Mouse (Mus musculus) MEL (cell line): ENCODE data around the gene Tomm40. TPM values are rescaled to one million over a fixed set of nuclear protein-coding genes. Genes with fewer than 3 reads are reported as not detected.

Experiments used
- DNase-seq: peaks from one replicate; pipeline ENCODE4 v3.0.0; 2011; ENCODE audit warnings: low read depth, low spot score
- H3K27ac ChIP-seq: 2 replicates; pipeline ENCODE4 v1.5.1; 2012; ENCODE audit warnings: low read depth, mild to moderate bottlenecking, control low read depth, low read length, moderate library complexity; ENCODE audit not compliant: control insufficient read depth
- H3K27me3 ChIP-seq, 2 experiments: fragments of 150-350 bp in 1 of 2; sonication (generic) in 1 of 2; 2 replicates each; pipeline ENCODE4 v1.6.1; 2012; ENCODE audit warnings: low read length in 2 of 2, mild to moderate bottlenecking in 2 of 2, improper control_type of control experiment in 1 of 2, moderate library complexity in 1 of 2; ENCODE audit not compliant: insufficient read depth in 2 of 2, control insufficient read depth in 1 of 2
- H3K36me3 ChIP-seq, 2 experiments: 2 replicates each; pipeline ENCODE4 v1.6.1; 2012 to 2014; ENCODE audit warnings: low read length in 2 of 2, improper control_type of control experiment in 1 of 2, inconsistent platforms in 1 of 2, mild to moderate bottlenecking in 1 of 2; ENCODE audit not compliant: insufficient read depth in 2 of 2, control insufficient read depth in 1 of 2
- H3K4me1 ChIP-seq, 2 experiments: fragments of 150-350 bp in 1 of 2; sonication (generic) in 1 of 2; 2 replicates each; pipeline ENCODE4 v1.6.1; 2012; ENCODE audit warnings: low read length in 2 of 2, improper control_type of control experiment in 1 of 2, mild to moderate bottlenecking in 1 of 2; ENCODE audit not compliant: insufficient read depth in 2 of 2, control insufficient read depth in 1 of 2
- H3K4me3 ChIP-seq, 2 experiments: fragments of 150-350 bp in 1 of 2; sonication (generic) in 1 of 2; 2 replicates each; pipeline ENCODE4 v1.5.1; 2012; ENCODE audit warnings: low read depth in 2 of 2, low read length in 2 of 2, mild to moderate bottlenecking in 2 of 2, moderate library complexity in 2 of 2, control low read depth in 1 of 2, improper control_type of control experiment in 1 of 2; ENCODE audit not compliant: control insufficient read depth in 1 of 2, insufficient read depth in 1 of 2
- H3K79me2 ChIP-seq: 2 replicates; pipeline ENCODE4 v1.6.1; 2012; ENCODE audit warnings: mild to moderate bottlenecking, low read length, moderate library complexity; ENCODE audit not compliant: control insufficient read depth, poor library complexity, insufficient read depth
- H3K9ac ChIP-seq: 2 replicates; pipeline ENCODE4 v1.6.1; 2012; ENCODE audit warnings: low read depth, mild to moderate bottlenecking, control low read depth, low read length, moderate library complexity; ENCODE audit not compliant: control insufficient read depth, poor library complexity, severe bottlenecking
- H3K9me3 ChIP-seq: fragments of 150-350 bp; sonication (generic); replicated peaks from 2 replicates; pipeline ENCODE4 v1.6.1; 2012; ENCODE audit warnings: mild to moderate bottlenecking, low read length, improper control_type of control experiment, moderate library complexity; ENCODE audit not compliant: insufficient read depth
- BHLHE40 ChIP-seq: IDR thresholded peaks from 2 replicates; pipeline ENCODE4 v1.6.1; 2012; ENCODE audit warnings: low read depth, mild to moderate bottlenecking, inconsistent platforms, low read length, improper control_type of control experiment, borderline replicate concordance
- CHD1 ChIP-seq: IDR thresholded peaks from 2 replicates; pipeline ENCODE4 v1.6.1; 2012; ENCODE audit warnings: low read depth, mild to moderate bottlenecking, inconsistent platforms, low read length, improper control_type of control experiment
- CHD2 ChIP-seq: IDR thresholded peaks from 2 replicates; pipeline ENCODE4 v1.6.1; 2011; ENCODE audit warnings: low read length, improper control_type of control experiment
- CTCF ChIP-seq, 3 experiments: IDR thresholded peaks in 2 of 3; conservative IDR thresholded peaks in 1 of 3; 2 replicates each; pipeline ENCODE4 v1.5.1; 2011 to 2012; ENCODE audit warnings: low read length in 3 of 3, low read depth in 2 of 3, mild to moderate bottlenecking in 2 of 3, improper control_type of control experiment in 1 of 3, inconsistent platforms in 1 of 3, mixed read lengths in 1 of 3, moderate library complexity in 1 of 3; ENCODE audit not compliant: control insufficient read depth in 1 of 3, insufficient read depth in 1 of 3, poor library complexity in 1 of 3, severe bottlenecking in 1 of 3
- ETS1 ChIP-seq: IDR thresholded peaks from 2 replicates; pipeline ENCODE4 v1.6.1; 2012; ENCODE audit warnings: low read depth, mild to moderate bottlenecking, inconsistent platforms, low read length, improper control_type of control experiment, moderate library complexity
- GABPA ChIP-seq: IDR thresholded peaks from 2 replicates; pipeline ENCODE4 v1.6.1; 2012; ENCODE audit warnings: low read depth, mild to moderate bottlenecking, inconsistent platforms, low read length, improper control_type of control experiment, moderate library complexity
- GATA1 ChIP-seq: IDR thresholded peaks from 2 replicates; pipeline ENCODE4 v1.6.1; 2011; ENCODE audit warnings: low read depth, low read length, improper control_type of control experiment
- KAT2A ChIP-seq: conservative IDR thresholded peaks from 2 replicates; pipeline ENCODE4 v1.6.1; 2012; ENCODE audit warnings: low read depth, low read length, improper control_type of control experiment, inconsistent platforms
- MAFK ChIP-seq: IDR thresholded peaks from 2 replicates; pipeline ENCODE4 v1.6.1; 2011; ENCODE audit warnings: low read depth, mild to moderate bottlenecking, low read length, improper control_type of control experiment, borderline replicate concordance
- MAZ ChIP-seq: IDR thresholded peaks from 2 replicates; pipeline ENCODE4 v1.6.1; 2012; ENCODE audit warnings: low read depth, mild to moderate bottlenecking, inconsistent platforms, low read length, improper control_type of control experiment
- MEF2A ChIP-seq: IDR thresholded peaks from 2 replicates; pipeline ENCODE4 v1.6.1; 2014; ENCODE audit warnings: low read depth, mild to moderate bottlenecking, inconsistent platforms, low read length, improper control_type of control experiment; ENCODE audit not compliant: poor library complexity, insufficient replicate concordance, severe bottlenecking; ENCODE audit errors: extremely low read depth
- MXI1 ChIP-seq: IDR thresholded peaks from 2 replicates; pipeline ENCODE4 v1.6.1; 2011; ENCODE audit warnings: mild to moderate bottlenecking, low read depth, low read length, improper control_type of control experiment
- POLR2A ChIP-seq, 2 experiments: IDR thresholded peaks; 2 replicates each; pipeline ENCODE4 v1.6.1; 2011 to 2012; ENCODE audit warnings: low read length in 2 of 2, mild to moderate bottlenecking in 2 of 2, control low read depth in 1 of 2, improper control_type of control experiment in 1 of 2, low read depth in 1 of 2, moderate library complexity in 1 of 2; ENCODE audit not compliant: control insufficient read depth in 1 of 2, insufficient read depth in 1 of 2, poor library complexity in 1 of 2
- POLR2AphosphoS5 ChIP-seq: IDR thresholded peaks from 2 replicates; pipeline ENCODE4 v1.6.1; 2012; ENCODE audit warnings: low read depth, borderline replicate concordance, mild to moderate bottlenecking, inconsistent platforms, low read length, moderate library complexity, mixed read lengths
- RCOR1 ChIP-seq: IDR thresholded peaks from 2 replicates; pipeline ENCODE4 v1.6.1; 2012; ENCODE audit warnings: low read depth, mild to moderate bottlenecking, inconsistent platforms, low read length, improper control_type of control experiment
- SIN3A ChIP-seq: IDR thresholded peaks from 2 replicates; pipeline ENCODE4 v1.6.1; 2012; ENCODE audit warnings: low read length, improper control_type of control experiment, inconsistent platforms
- SMC3 ChIP-seq: IDR thresholded peaks from 2 replicates; pipeline ENCODE4 v1.6.1; 2011; ENCODE audit warnings: low read depth, low read length, improper control_type of control experiment
- TBP ChIP-seq: IDR thresholded peaks from 2 replicates; pipeline ENCODE4 v1.8.0; 2011; ENCODE audit warnings: low read depth, low read length, improper control_type of control experiment
- ZKSCAN1 ChIP-seq: IDR thresholded peaks from 2 replicates; pipeline ENCODE4 v1.6.1; 2012; ENCODE audit warnings: low read depth, mild to moderate bottlenecking, inconsistent platforms, low read length, improper control_type of control experiment, moderate library complexity
- ZNF384 ChIP-seq: IDR thresholded peaks from 2 replicates; pipeline ENCODE4 v1.6.1; 2012; ENCODE audit warnings: low read depth, mild to moderate bottlenecking, inconsistent platforms, low read length, improper control_type of control experiment
- polyA plus RNA-seq, 2 experiments: library from polyadenylated mRNA; stranded (reverse) in 1 of 2; unstranded in 1 of 2; fragments of >175 nt in 1 of 2; fragments of >200 nt in 1 of 2; gene quantifications; 2 replicates each; pipeline versions ENCODE4 v1.2.1 to v1.2.4; 2012; ENCODE audit warnings: low replicate concordance in 2 of 2, low read depth in 1 of 2; ENCODE audit not compliant: insufficient read length in 2 of 2, insufficient read depth in 1 of 2, missing spikeins in 1 of 2
- total RNA-seq: library from RNA; depleted of rRNA; stranded (reverse); fragments of 300-350 nt; gene quantifications from 2 replicates; pipeline ENCODE4 v1.2.3, GENCODE M21; 2012

Gene Tomm40
- total and polyA plus RNA-seq, 3 experiments: 294 to 403 TPM; not detected in 1

DNA sequence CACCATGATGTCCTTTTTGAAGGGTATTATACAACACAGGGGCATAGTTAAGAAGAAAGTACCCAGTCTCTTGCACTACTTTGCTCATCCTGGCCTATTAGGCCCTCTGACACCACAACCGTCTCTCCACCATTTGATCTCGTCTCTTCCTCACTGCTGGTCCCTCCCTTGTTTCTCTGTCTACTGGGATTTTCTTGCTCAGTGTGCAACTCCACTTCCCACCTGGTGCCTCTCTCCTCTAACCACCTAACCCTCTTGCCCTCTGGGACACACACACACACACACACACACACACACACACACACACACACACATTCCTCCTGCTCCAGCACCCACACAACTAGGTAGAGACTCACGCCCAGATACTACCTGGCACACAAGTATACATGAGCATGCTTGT, 36.3 kb downstream of the Tomm40 start:
- Histone ChIP-seq H3K4me1 (no peaks in the 10 kb centered on the region), H3K4me3 (no peak overlapping the region), H3K36me3 (no peaks in the 10 kb centered on the region; a peak in 1 of 4 replicates), H3K9me3 (no peaks in the 10 kb centered on the region), H3K27me3 (no peaks in the 10 kb centered on the region), H3K79me2 (no peaks in the 10 kb centered on the region), H3K27ac (no peak overlapping the region), H3K9ac (no peak overlapping the region)
- TF ChIP-seq CTCF (IDR thresholded peaks at IDR 0.05 in 2 of 3, conservative IDR thresholded peaks at IDR 0.05 in 1 of 3; ENCODE audit: control insufficient read depth in 1 of 3, insufficient read depth in 1 of 3, low read depth in 2 of 3, low read length in 3 of 3, poor library complexity in 1 of 3, severe bottlenecking in 1 of 3) (no peak), RCOR1 (no peak)
- DNase-seq: no peak

DNA sequence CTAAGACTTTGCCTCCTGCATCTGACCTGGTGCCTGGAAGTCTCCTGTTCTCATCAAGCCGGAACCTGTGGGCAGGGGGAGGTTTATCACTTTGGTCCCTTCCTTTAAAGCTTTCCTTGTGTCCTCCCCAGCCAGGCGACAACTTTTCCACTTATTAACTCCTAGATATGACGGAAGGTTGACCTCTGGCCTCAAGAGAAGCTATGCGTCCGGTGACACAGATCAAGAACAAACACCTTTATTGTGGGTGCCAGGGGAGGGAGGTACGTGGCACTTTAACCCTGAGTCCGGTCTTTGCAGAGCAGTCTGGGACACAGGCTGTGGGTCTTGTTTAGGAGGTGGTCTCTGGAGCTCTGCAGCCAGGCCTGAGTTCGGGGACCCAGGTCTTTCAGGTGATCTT, 37.4 kb downstream of the Tomm40 start, which contains the start of gene Apoc2:
Gene Apoc2 (minus strand): TSS at position 70 of the 400 bp plus-strand sequence.
- Histone ChIP-seq H3K27me3 (no peaks in the 10 kb centered on the region), H3K4me1 (no peaks in the 10 kb centered on the region; a peak in 1 of 4 replicates)
- TF ChIP-seq CHD2 (no peak), TBP (no peak), KAT2A (no peak), GABPA (no peak), CHD1 (no peak), MAZ (no peak), MEF2A (no peak), GATA1 (no peak), ZKSCAN1 (no peak), POLR2A (IDR thresholded peaks at IDR 0.05; ENCODE audit: control insufficient read depth in 1 of 2, insufficient read depth in 1 of 2, low read depth in 1 of 2, low read length in 2 of 2, poor library complexity in 1 of 2) (no peak), RCOR1 (no peak), ZNF384 (no peak), POLR2AphosphoS5 (no peak), SIN3A (no peak), ETS1 (no peak), MAFK (no peak), BHLHE40 (no peak), MXI1 (no peak), SMC3 (no peak)
- TF ChIP-seq, all 39 proteins: peak for 0
- Histone ChIP-seq H3K79me2 (no peaks in the 10 kb centered on the region), H3K9me3 (no peaks in the 10 kb centered on the region), H3K36me3 (no peaks in the 10 kb centered on the region; a peak in 1 of 4 replicates), H3K4me3 (no peak within 1 kb of the TSS), H3K27ac (no peak within 1 kb of the TSS), H3K9ac (no peak within 1 kb of the TSS)
- no peak for DNase-seq
